Mouse (Mus musculus) ES-CJ7 (cell line): ENCODE data around the gene Plscr2.

Experiments
- DNase-seq: peaks from one replicate; pipeline ENCODE4 v3.0.0; 2011; ENCODE audit warnings: low read depth, low spot score

Plscr2 gene

DNA sequence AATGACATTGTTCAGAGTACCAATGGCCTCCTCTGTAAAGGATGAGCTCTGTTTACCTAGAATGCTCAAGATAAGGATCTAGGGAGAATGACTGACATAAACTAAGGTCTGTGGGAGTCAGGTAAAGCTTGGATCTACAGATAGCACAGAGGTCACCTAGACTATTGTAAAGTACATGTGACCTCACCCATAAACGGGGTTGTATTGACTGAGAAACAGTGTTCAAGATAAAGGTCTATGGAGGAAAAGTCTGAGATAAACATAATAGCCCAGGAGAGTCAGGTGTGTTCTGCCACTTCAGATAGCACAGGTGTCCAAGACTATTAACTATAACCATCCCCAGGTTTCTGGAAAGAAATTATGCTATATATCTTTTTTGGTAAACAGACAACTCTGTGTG lies 63.6 kb downstream of the Plscr2 start:
- no peak for DNase-seq
